Mouse (Mus musculus): ENCODE results near the gene Zfyve21. TPM values are rescaled to one million over a fixed set of nuclear protein-coding genes. Genes with fewer than 3 reads are reported as not detected.

The Zfyve21 gene
- 8.4 and 12.3 TPM in 2 replicates for total RNA-seq (2017)

DNA sequence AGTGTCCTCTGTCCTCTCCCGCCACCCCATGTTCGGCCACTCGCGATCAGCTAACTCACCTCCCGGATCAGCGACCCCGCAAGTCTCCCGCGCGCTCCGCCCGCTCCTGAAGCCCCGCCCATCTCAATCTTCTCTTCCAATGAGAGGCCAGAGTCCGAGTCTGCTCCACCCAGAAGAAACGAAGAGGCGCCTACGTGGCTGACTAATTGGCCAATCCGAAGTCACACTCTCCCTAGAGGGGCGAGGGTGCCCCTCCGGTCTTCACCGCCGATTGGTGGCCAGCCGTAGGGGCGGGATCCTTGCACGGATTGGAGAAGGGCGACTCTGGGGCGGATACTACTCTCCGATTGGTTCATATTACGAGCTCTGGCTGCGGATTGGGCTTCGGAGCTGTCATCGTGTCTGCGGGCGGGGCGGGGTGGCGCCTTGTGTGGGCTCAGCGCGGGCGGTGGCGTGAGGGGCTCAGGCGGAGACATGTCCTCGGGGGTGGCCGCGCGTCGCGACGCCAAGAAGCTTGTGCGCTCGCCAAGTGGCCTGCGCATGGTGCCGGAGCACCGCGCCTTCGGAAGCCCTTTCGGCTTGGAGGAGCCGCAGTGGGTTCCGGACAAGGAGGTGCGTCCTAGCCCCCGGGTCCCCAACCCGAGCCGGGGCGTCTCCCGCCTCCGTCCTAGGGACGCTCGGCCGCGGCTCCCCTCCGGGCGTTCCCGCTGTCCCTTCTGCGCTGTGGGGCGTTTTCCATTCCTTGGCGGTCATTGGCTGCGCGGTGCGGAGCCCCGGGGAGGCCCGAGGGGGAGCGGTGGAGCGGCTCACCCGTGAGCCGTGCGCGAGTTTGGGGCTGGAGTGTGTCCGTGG is at the start of gene Zfyve21, which contains the start of gene Xrcc3:
Gene Zfyve21 (plus strand): TSS at position 405 of the 852 bp plus-strand sequence.
Gene Xrcc3 (minus strand): TSS at position 108 of the 852 bp plus-strand sequence.
- ATAC-seq (replicated peaks; ENCODE audit: low read depth, poor library complexity, severe bottlenecking), result peak; percentile 87

DNA sequence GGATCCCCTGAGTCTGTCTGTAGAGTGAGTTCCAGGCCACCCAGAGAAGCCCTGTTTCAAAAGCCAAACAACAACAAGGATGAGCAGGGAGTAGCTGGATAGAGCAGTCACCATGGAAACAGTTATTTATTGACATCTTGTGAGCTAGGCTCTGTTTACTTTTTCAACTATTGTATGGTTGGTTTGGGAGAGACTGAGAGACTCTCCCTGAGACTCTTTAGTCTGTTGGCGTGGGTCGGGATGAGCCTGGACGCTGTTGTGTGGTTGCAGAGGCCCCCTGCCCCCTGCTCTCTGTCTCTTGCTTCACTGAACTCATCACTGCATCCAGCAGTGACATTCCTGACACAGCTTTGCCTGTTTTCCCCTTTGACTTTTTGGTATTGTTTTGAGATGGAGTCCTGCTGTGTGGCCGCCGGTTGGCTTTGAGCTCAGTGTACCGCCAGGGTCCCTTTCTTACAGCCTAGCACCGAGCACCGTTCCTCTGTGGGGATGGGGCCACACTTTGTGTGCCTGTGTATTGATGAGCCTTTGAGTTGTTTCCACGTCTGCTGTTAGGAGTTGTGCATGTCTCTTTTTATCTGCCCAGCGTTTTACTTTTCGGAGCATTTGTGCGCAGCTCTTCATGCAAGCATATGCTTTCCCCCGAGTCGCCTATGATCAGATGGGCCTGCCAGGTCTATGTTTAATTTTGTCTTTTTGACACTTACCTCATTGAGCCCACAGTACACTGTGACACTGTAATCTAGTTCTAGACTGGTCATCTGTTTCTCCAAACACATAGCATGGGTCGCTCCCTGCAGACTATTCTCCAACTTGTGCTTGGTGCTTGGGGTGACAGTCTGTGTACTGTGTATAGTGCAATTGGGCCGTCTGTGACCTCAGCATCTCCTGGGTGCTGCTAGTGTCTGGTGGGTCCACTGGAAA is 47.4 kb upstream of the Zfyve21 start:
- no peak for ATAC-seq (replicated peaks; ENCODE audit: low read depth, poor library complexity, severe bottlenecking)

DNA sequence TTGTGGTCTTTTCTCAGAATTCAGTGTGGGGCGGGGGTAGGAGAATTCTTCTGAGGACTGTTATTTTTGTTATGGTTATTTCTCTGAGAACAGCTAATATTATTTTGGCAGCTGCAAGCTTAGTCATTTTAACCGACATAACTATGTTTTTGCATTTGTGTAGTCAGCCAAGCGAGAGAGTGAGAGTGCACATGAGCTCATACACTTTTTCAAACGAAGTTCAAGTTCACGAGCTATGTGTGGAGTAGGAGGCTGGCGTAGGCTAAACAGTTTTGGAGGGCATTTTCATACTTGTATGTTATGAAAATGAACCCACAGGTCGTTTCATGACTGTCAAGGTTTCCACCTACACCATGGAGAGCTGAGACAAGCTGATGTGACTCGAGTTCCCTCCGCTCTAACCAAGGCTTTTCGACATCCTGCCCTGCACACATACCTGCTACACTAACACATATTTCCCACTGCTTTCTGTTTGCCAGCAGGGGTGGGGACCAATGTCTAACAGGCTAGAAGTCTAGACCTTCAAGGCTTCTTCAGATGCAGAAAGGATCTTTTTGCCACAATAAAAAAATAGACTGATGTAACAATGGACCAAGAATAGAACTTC is 45.5 kb upstream of the Zfyve21 start:
- ATAC-seq (replicated peaks; ENCODE audit: low read depth, poor library complexity, severe bottlenecking), result no peak

DNA sequence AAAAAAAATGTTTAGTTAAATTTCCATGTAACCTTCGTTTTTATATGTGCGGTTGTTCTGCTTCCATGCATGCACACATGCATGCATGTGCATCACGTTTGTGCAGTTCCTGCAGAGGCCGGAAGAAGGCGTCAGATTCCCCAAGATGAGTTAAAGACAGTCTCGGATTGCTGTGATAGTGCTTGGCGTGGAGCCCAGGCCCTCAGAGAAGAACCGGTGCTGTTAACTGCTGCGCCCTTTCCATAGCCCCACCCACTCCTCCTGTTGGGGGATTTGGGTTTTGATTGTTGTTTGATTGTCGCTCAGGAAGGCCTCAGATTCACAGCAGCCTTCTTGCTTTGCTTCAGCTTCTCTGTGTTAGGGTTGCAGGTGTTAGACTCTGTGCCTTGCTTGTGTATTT is 44.7 kb upstream of the Zfyve21 start:
- peak; percentile 89 for ATAC-seq (replicated peaks; ENCODE audit: low read depth, poor library complexity, severe bottlenecking)

DNA sequence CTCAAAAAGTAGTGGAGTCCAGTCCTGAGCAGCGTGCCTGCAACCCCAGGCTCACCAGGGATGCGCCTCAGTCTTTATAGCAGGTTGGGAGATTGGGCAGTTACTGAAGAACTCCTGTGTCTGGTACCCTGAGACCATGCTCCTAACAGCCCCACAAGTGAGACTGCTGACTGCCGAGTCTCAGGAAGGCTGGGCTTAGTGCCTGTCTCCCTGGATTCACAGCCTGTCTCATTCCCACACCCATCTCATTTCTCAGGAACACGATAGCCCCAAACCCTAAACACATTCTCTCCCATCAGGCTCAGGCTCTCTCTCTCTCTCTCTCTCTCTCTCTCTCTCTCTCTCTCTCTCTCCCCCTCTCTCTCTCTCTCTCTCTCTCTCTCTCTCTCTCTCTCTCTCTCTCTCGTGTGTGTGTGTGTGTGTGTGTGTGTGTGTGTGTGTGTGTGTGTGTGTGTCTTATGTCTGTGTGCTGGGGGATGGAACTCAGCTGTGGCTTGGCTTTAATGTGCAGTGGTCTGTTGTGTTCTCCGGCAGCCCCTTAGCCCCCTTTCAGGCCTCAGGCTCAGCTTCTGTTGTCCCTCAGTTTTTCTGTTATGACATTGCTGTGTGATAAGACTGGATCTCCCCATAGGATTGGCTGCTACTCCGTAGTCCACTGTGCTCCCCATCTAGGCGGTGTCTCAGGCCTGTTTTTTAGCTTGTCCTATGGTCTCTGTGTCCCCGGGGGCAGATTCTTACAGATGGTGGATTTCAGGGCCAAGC is 44.0 kb upstream of the Zfyve21 start:
- no peak for ATAC-seq (replicated peaks; ENCODE audit: low read depth, poor library complexity, severe bottlenecking)

DNA sequence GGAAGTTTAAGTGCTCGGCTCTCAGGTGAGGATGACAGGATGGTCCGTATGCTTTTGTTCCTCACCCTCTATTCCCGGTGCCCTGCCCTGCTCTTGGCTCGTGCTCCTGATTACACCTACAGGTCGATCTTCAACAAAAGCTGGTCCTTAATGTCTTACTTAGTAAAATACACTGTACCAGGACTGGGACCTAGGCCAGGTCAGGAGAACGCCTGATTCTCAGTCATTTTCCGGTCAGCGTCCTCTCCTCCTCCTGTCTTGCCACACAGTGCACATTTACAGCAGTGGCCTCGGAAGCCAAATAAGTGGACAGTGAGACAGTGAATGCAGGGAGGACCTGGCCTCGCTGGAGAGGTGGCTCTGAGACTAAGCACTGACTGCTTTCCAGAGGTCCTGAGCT is 43.3 kb upstream of the Zfyve21 start:
- ATAC-seq (replicated peaks; ENCODE audit: low read depth, poor library complexity, severe bottlenecking), result no peak

DNA sequence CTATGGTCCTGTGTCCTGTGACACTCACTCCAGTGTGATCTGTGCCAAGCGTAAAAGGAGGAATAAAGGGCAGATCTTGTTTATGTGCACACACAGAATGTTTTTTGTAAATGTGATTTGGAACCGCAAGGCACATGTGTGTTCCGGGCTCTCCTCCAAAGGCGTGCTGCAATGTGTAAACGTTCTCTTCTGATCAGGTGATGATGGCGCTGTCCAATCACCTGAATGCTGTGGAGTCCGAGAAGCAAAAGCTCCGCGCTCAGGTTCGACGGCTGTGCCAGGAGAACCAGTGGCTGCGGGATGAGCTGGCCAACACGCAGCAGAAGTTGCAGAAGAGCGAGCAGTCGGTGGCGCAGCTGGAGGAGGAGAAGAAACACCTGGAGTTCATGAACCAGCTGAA is 39.8 kb upstream of the Zfyve21 start:
- ATAC-seq (replicated peaks; ENCODE audit: low read depth, poor library complexity, severe bottlenecking), result no peak

DNA sequence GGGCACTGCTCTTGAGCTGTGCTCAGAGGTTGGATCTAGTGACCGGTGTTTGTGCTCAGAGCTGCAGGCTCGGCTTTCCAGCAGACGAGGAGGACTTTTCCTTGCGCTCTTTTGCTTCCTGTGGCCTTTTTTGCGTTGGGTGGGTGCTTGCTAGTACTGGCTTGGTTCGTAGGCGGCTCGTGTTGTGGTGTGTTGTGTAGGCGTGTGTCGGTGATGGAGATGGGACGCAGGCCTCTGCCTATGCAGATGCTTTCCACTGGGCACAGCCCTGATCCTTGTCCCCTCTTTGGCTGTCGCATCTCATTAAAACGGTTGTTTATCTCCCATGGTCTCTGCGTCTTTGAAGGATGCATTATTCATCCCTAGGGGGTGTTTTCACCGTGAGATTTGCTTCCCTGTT is 39.1 kb upstream of the Zfyve21 start:
- no peak for ATAC-seq (replicated peaks; ENCODE audit: low read depth, poor library complexity, severe bottlenecking)

DNA sequence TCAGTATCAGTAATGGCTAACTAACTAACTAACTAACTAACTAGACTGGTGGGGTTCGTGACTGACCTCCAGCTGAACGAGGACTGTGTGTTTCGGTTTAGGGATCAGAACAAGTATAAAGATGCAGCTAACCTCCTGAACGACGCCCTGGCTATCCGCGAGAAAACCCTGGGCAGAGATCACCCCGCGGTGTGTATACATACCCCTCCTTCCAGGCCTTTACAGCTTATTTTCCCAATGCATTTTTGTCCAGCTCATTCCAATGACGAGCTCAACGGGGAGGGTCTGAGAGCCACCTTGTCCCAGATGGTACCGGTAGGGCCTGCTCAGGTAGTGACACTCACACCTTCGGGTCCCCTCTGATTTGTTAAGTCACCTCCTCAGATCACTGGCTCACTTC is 36.1 kb upstream of the Zfyve21 start:
- no peak for ATAC-seq (replicated peaks; ENCODE audit: low read depth, poor library complexity, severe bottlenecking)

DNA sequence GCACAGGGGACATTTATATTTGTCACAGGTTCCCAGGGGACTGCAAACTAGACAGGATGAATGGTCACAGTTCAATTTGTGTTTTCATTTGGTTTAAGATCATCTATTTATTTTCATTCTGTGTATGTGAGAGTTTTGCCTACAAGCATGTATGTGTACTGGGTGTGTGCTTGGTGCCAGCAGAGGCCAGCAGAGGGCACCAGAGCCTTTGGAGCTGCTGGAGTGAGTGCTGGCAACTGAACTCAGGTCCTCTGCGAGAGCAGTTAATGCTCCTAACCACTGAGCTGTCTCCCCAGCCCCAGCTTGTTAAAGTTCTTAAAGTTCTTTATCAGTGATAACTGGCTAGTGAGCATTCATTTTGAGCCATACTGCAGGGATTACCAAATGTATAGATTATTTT is 34.4 kb upstream of the Zfyve21 start:
- ATAC-seq (replicated peaks; ENCODE audit: low read depth, poor library complexity, severe bottlenecking), result no peak

DNA sequence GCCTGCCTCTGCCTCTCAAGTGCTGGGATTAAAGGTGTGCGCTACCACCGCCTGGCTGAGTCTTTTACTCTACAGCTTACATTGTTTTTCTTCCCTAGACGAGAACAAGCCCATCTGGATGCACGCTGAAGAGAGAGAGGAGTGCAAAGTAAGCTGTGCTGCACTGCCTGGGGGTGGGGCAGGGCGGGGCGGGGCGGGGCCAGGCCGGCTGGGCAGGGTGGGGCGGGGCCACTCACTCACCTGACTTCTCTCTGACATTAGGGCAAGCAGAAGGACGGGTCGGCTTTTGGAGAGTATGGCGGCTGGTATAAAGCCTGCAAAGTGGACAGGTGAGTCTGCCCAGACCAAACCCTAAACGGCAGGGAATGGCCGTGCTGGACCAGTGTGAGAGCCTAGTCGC is 28.8 kb upstream of the Zfyve21 start:
- no peak for ATAC-seq (replicated peaks; ENCODE audit: low read depth, poor library complexity, severe bottlenecking)

DNA sequence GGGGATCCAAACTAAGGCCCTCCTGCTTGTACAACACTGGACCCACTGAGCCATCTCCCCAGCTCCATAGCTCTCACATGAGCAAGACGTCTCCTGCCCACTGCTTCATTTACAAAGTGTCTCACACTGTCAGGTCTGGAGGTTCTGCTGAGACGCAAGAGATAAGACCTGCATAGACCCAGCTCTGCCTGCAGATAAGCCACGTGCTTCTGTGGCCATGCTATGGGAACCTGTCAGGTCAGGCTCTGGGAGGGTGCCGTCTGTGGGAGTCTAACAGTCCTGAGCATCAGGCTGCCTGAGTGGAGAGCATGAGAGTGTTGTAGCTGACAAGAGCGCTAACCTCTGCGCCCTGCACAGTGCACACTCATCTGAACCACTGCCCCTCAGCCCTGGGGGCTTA is 27.0 kb upstream of the Zfyve21 start:
- peak; percentile 62; the same call in 1 of the 2 replicates for ATAC-seq (replicated peaks; ENCODE audit: low read depth, poor library complexity, severe bottlenecking)

DNA sequence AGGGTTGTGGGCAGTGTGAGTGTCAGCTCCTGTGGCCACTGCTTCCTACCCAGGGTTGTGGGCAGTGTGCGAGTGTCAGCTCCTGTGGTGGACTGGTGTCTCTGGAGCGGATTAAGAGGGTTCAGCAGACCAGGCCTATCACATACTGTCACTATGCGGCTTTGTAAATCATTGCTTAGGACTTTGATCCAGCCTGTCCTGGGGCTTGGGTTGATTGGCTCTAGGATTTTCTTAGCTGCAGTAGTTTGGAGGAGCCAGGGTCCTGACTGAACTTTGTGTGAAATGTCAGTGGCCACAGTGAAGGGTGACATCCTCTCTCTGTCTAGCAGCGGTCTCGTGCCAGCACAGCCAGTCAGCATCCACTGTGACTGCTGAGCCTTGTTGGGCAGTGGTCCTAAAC is 23.9 kb upstream of the Zfyve21 start:
- ATAC-seq (replicated peaks; ENCODE audit: low read depth, poor library complexity, severe bottlenecking), result no peak

DNA sequence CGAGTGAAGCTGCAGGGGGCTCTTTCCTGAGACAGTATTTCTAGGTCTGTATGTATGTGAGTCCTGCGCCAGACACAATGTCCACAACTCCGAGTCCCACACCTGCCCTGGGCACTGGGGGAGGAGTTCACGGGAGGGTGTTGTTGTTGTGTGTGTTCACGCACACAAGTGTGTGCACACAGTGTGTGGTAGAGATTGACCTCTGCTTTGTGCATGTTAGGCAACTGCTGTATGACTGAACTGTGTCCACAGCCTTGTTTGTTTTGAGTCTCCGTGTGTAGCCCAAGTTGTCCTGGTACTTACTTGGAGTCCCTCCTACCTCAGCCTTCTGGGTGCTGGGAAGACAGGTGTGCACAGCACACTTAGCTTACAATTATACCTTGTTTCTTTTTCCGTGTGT is 23.3 kb upstream of the Zfyve21 start:
- ATAC-seq (replicated peaks; ENCODE audit: low read depth, poor library complexity, severe bottlenecking), result no peak

DNA sequence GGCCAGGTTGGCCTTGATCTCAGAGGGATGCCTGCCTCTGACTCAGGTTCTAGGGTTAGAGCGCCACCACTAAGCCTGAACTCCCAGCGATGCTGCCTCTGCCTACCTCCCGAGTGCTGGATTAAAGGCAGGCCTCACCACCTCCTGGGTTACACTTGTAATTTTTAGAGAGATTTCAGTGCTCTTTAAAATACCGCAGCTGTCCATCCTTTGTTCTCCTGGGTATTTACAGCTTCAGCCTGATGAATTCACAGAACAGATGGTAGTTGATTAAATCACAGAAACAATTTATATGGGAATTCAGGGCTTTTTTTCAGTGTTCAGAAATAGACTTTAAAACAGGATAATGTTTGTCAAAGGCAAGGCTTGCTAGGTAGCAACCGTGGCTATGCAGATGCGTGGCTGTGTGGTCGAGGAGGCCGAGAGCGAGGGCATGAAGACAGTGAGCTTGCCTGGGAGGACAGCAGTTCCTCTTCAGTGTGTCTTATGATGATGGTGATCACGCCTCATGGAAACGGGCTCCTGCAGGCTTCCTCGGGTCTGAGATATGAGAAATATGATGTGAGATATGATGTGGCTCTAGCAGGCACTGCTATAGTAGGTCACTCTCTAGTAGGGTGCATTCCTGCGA is 22.4 kb upstream of the Zfyve21 start:
- no peak for ATAC-seq (replicated peaks; ENCODE audit: low read depth, poor library complexity, severe bottlenecking)

DNA sequence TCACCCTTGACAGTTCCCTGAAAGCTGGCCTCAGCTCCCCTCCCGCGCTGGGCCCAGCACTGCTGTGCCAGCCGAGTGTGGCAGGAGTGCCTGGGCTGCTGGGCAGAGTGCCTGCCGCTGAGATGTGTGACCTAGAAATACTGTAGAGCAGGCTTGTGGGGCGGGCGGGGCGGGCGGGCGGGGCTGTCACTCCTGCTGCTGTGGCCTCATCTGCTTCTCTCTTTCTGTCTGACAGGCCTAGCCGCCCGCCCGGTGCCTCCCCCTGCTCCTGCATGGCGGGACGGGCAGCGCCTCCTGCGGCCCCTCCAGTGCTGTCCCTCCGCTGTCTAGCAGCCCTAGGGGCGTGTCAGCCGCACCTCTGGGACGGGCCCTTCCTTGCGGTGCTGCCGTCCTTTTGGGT is 19.9 kb upstream of the Zfyve21 start:
- ATAC-seq (replicated peaks; ENCODE audit: low read depth, poor library complexity, severe bottlenecking), result no peak

DNA sequence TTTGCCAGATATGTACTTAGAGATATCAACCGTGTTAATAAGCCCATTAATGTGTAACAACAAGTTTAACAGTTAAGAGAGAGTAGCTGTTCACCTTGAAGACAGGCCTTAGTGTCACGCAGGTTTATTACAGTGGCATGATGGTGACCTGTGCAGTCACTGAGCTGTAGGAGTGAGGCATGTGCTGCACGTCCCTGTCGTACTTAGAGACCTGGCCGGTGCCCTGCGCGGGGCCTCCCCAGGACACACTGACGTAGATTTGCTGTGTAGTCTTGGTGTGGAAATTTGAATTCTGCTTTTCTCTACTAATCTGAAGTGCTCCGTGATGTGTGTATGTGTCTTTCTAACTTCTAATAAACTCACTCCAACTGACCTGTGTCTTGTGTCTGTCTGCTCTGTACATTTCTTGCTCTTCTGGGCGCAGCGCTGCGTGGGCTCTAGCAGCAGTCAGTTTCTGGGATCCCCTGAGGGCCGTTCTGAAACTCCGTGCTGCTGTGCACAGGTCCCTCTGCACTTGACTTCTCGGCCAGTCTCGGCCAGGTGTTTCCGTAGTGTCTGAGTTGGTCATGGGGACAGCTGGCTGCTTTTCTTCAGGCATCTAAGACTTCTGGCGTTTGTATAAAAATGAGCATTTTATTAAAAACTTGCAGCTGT is 19.3 kb upstream of the Zfyve21 start:
- ATAC-seq (replicated peaks; ENCODE audit: low read depth, poor library complexity, severe bottlenecking), result no peak

DNA sequence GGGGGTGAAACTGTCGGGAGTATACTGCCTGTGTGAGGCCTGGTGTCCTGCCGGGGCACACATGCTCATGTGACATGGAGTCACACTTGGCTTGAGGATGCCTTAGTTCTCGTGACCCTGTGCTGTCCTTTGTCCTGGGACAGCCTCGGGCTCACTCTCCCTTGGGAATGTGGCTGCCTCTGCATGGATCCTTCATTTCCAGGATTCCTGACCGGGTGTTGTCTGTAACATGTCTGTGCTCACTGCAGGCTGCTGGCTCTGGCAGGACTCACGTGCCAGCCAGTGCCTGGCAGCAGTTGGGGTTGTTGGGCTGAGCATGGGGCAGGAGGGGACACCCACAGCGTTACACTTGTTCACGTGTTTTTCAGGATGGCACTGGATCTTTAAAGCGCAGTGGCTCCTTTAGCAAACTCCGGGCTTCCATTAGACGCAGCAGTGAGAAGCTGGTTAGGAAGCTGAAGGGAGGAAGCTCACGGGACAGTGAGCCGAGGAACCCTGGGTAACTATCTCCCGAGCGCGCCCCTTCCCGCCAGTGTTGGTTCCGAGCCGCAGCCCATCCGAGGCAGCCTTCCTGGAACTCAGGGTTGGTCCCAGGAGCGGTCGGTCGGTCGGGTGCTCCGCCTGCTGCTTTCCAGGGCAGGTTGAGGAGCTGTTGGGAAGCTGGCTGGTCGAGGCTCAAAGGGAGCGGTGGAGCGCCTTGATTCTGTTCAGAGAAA is 18.6 kb upstream of the Zfyve21 start:
- ATAC-seq (replicated peaks; ENCODE audit: low read depth, poor library complexity, severe bottlenecking), result no peak
